Mouse (Mus musculus): ENCODE data around the gene Igsf3.

GRCm38 (mm10) chr3:101429982-101430754, 53.3 kb downstream of the Igsf3 start:
- TF ChIP-seq POLR2A (IDR thresholded peaks at IDR 0.05; ENCODE audit: insufficient read depth, low read depth, low read length) (no peak), CTCF (IDR thresholded peaks at IDR 0.05; ENCODE audit: insufficient read depth, low read depth, low read length) (no peak)

Data from olfactory bulb, adult 2 months (tissue).